Mouse (Mus musculus): ENCODE data around the gene Slc22a5. TPM values are rescaled to one million over a fixed set of nuclear protein-coding genes. Genes with fewer than 3 reads are reported as not detected.

Slc22a5 gene
- polyA plus RNA-seq, 1 experiment from 2014 or later = 6.8 TPM

Other genes starting within 250 kb of the Slc22a5 start
- gene Rad50, start 184.3 kb downstream of the Slc22a5 start, polyA plus RNA-seq (2018) = 13.3 to 30.3 TPM (median 19.0 TPM) in 3 replicates
- gene Il5, start 170.9 kb downstream of the Slc22a5 start, polyA plus RNA-seq (2018) = not detected in 3 replicates
- gene Irf1, start 121.6 kb downstream of the Slc22a5 start, polyA plus RNA-seq (2018) = 39.6 to 162 TPM (median 77.3 TPM) in 3 replicates
- not detected in 3 replicates for gene Gm17334, start 118.5 kb downstream of the Slc22a5 start, polyA plus RNA-seq (2018)
- 0.89 to 3.5 TPM (median 1.1 TPM) in 3 replicates for gene Gm12216, start 32.4 kb downstream of the Slc22a5 start, polyA plus RNA-seq (2018)
- 0.66 to 2.6 TPM (median 1.7 TPM) in 3 replicates for gene Slc22a21, start 88.7 kb upstream of the Slc22a5 start, polyA plus RNA-seq (2018)
- gene Slc22a4, start 136.4 kb upstream of the Slc22a5 start, polyA plus RNA-seq (2018) = 2.7 to 8.2 TPM (median 6.2 TPM) in 3 replicates
- gene Pdlim4, start 177.4 kb upstream of the Slc22a5 start, polyA plus RNA-seq (2018) = 33.9 to 78.0 TPM (median 67.8 TPM) in 3 replicates
- 8.3 to 15.6 TPM (median 11.6 TPM) in 3 replicates for gene P4ha2, start 208.4 kb upstream of the Slc22a5 start, polyA plus RNA-seq (2018)